Mouse (Mus musculus) ES-E14 (cell line): ENCODE results near the gene Sh3kbp1.

Source experiments
- CHD2 ChIP-seq: IDR thresholded peaks from 2 replicates; pipeline ENCODE4 v1.6.1; 2014; ENCODE audit warnings: mild to moderate bottlenecking, low read depth, low read length, inconsistent platforms
- MAFK ChIP-seq: IDR thresholded peaks from 2 replicates; pipeline ENCODE4 v1.6.1; 2014; ENCODE audit warnings: mild to moderate bottlenecking, low read depth, low read length, inconsistent platforms; ENCODE audit not compliant: insufficient read depth
- ZNF384 ChIP-seq: IDR thresholded peaks from 2 replicates; pipeline ENCODE4 v1.6.1; 2012; ENCODE audit warnings: low read depth, low read length, inconsistent platforms

DNA sequence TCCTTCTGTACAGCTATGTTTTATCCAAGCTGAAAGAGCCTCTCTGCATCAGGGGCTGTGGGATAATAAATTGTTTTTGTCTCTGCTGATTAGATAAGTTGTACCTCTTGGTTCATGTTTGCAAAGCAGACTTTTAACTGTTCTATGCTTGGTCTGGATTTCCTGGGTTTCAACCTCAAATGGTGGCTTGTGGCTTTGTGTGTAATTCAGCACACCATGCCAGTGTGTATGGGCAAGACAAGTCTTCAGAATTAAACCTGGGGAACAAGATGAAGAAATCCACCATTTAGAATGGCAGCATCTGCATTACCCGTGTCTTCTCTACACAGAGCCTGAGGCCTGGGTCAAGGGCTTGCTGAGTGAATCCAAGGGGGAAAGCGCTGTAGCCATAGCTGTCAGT, 86.1 kb downstream of the Sh3kbp1 start:
- TF ChIP-seq MAFK (no peak), CHD2 (no peak), ZNF384 (no peak)
